Mouse (Mus musculus) myocyte (in vitro differentiated cells): ENCODE data around the gene Prrt1.

ENCODE experiments used
- CEBPB ChIP-seq: IDR thresholded peaks from 2 replicates; pipeline ENCODE4 v1.6.1; 2011; ENCODE audit warnings: mild to moderate bottlenecking, moderate library complexity; ENCODE audit not compliant: poor library complexity, insufficient read depth, severe bottlenecking
- E2F4 ChIP-seq: IDR thresholded peaks from one replicate; pipeline ENCODE4 v1.6.1; 2011; ENCODE audit warnings: mild to moderate bottlenecking, control low read depth, moderate library complexity; ENCODE audit not compliant: insufficient read depth
- MAX ChIP-seq: IDR thresholded peaks from one replicate; pipeline ENCODE4 v1.6.1; 2011; ENCODE audit warnings: low read depth, mild to moderate bottlenecking, control low read depth
- MYOG ChIP-seq, 3 experiments: IDR thresholded peaks; one replicate each; pipeline ENCODE4 v1.6.1; 2011; ENCODE audit warnings: control low read depth in 2 of 3, low read depth in 2 of 3, mild to moderate bottlenecking in 2 of 3; ENCODE audit not compliant: insufficient read length in 2 of 3, control insufficient read depth in 1 of 3, insufficient read depth in 1 of 3
- POLR2A ChIP-seq: IDR thresholded peaks from one replicate; pipeline ENCODE4 v1.6.1; 2011; ENCODE audit warnings: low read depth, mild to moderate bottlenecking, control low read depth, moderate library complexity; ENCODE audit not compliant: insufficient read length
- POLR2AphosphoS2 ChIP-seq: IDR thresholded peaks from one replicate; pipeline ENCODE4 v1.6.1; 2011; ENCODE audit warnings: low read depth, control low read depth; ENCODE audit not compliant: insufficient read length
- REST ChIP-seq: IDR thresholded peaks from one replicate; pipeline ENCODE4 v1.6.1; 2011; ENCODE audit warnings: mild to moderate bottlenecking, control low read depth, moderate library complexity; ENCODE audit not compliant: insufficient read depth, insufficient read length
- TCF12 ChIP-seq: IDR thresholded peaks from one replicate; pipeline ENCODE4 v1.6.1; 2011; ENCODE audit warnings: mild to moderate bottlenecking, control low read depth; ENCODE audit not compliant: poor library complexity, insufficient read depth, severe bottlenecking
- TCF3 ChIP-seq: IDR thresholded peaks from one replicate; pipeline ENCODE4 v1.6.1; 2011; ENCODE audit warnings: low read depth, control low read depth; ENCODE audit not compliant: insufficient read length
- USF1 ChIP-seq: IDR thresholded peaks from one replicate; pipeline ENCODE4 v1.6.1; 2011; ENCODE audit warnings: low read depth, mild to moderate bottlenecking, control low read depth, moderate library complexity

DNA sequence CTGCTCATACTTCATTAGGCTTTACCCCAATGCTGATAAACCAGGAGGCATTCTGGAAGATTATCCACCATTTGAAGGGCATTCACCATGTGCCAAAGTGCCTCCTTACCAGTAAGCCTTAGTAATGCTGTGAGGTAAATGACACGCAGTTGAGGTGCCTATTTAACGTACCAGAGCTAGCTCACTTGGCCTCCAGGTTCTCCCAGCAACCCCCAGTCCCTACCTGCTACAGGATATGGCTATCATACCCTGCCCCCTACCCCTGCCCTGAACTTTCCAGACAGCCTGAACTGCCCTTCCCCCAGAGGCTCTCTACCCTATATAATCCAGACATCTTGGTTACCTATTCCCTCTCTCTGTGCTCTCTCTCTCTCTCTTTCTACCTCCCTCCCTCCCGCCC lies 40.6 kb upstream of the Prrt1 start:
- no peak for TF ChIP-seq USF1
- TF ChIP-seq POLR2AphosphoS2, result peak; percentile 24
- no peak for TF ChIP-seq E2F4
- no peak for TF ChIP-seq TCF12
- TF ChIP-seq POLR2A, result no peak
- TF ChIP-seq MYOG (IDR thresholded peaks at IDR 0.05; ENCODE audit: control insufficient read depth in 1 of 3, insufficient read depth in 1 of 3, insufficient read length in 2 of 3, low read depth in 2 of 3), result no peak
- no peak for TF ChIP-seq CEBPB
- TF ChIP-seq MAX, result no peak
- no peak for TF ChIP-seq REST
- no peak for TF ChIP-seq TCF3
